Mouse (Mus musculus) CH12.LX (cell line): ENCODE measurements around the gene Adamts10. TPM values are rescaled to one million over a fixed set of nuclear protein-coding genes. Genes with fewer than 3 reads are reported as not detected.

Experiments used
- DNase-seq: peaks from one replicate; pipeline ENCODE4 v3.0.0-alpha.2; 2013; ENCODE audit errors: extremely low read depth
- H3K27ac ChIP-seq: 2 replicates; pipeline ENCODE4 v1.5.1; 2012; ENCODE audit warnings: low read depth, mild to moderate bottlenecking, control low read depth, moderate library complexity; ENCODE audit not compliant: insufficient read depth
- H3K27me3 ChIP-seq: replicated peaks from 2 replicates; pipeline ENCODE3; 2012; ENCODE audit warnings: inconsistent platforms
- H3K36me3 ChIP-seq, 2 experiments: replicated peaks in 1 of 2; 2 replicates each; pipeline versions ENCODE3 to v1.6.1; 2012; ENCODE audit warnings: inconsistent platforms in 1 of 2, low read length in 1 of 2, mild to moderate bottlenecking in 1 of 2, mixed read lengths in 1 of 2, moderate library complexity in 1 of 2; ENCODE audit not compliant: control insufficient read depth in 1 of 2, insufficient read depth in 1 of 2
- H3K4me1 ChIP-seq, 2 experiments: 2 replicates each; pipeline ENCODE4 v1.6.1; 2012; ENCODE audit warnings: inconsistent platforms in 1 of 2, moderate library complexity in 1 of 2; ENCODE audit not compliant: insufficient read depth in 2 of 2, control insufficient read depth in 1 of 2
- H3K4me2 ChIP-seq: 2 replicates; pipeline ENCODE4 v1.6.1; 2012; ENCODE audit warnings: low read depth, mild to moderate bottlenecking, control low read depth; ENCODE audit not compliant: poor library complexity, insufficient read depth, severe bottlenecking
- H3K4me3 ChIP-seq, 3 experiments: fragments of 150-350 bp in 1 of 3; sonication (generic) in 1 of 3; replicated peaks in 1 of 3; 2 replicates each; pipeline versions ENCODE3 to v1.5.1; 2011 to 2012; ENCODE audit warnings: low read depth in 2 of 3, low read length in 2 of 3, mild to moderate bottlenecking in 2 of 3, moderate library complexity in 2 of 3, control low read depth in 1 of 3, improper control_type of control experiment in 1 of 3, inconsistent platforms in 1 of 3, mixed read lengths in 1 of 3; ENCODE audit not compliant: poor library complexity in 1 of 3
- H3K79me2 ChIP-seq: replicated peaks from 2 replicates; pipeline ENCODE4 v1.6.1; 2012; ENCODE audit warnings: mild to moderate bottlenecking, moderate library complexity; ENCODE audit not compliant: control insufficient read depth, poor library complexity, insufficient read depth, severe bottlenecking; ENCODE audit errors: extremely low read depth
- H3K9ac ChIP-seq: 2 replicates; pipeline ENCODE4 v1.6.1; 2012; ENCODE audit warnings: low read depth, mild to moderate bottlenecking, control low read depth, moderate library complexity; ENCODE audit not compliant: insufficient read depth
- H3K9me3 ChIP-seq: replicated peaks from 2 replicates; pipeline ENCODE3; 2012; ENCODE audit warnings: low read length, inconsistent platforms, mixed read lengths
- BHLHE40 ChIP-seq: IDR thresholded peaks from 2 replicates; pipeline ENCODE4 v1.6.1; 2011; ENCODE audit warnings: mild to moderate bottlenecking, low read depth, low read length, improper control_type of control experiment
- CHD2 ChIP-seq: IDR thresholded peaks from 2 replicates; pipeline ENCODE4 v1.6.1; 2011; ENCODE audit warnings: low read length, improper control_type of control experiment
- CTCF ChIP-seq, 2 experiments: IDR thresholded peaks in 1 of 2; conservative IDR thresholded peaks in 1 of 2; 2 replicates each; pipeline ENCODE4 v1.5.1; 2011 to 2012; ENCODE audit warnings: low read depth in 2 of 2, low read length in 2 of 2, improper control_type of control experiment in 1 of 2, inconsistent platforms in 1 of 2, mild to moderate bottlenecking in 1 of 2, moderate library complexity in 1 of 2
- E2F4 ChIP-seq: IDR thresholded peaks from 2 replicates; pipeline ENCODE4 v1.6.1; 2011; ENCODE audit warnings: low read depth, low read length, improper control_type of control experiment; ENCODE audit not compliant: insufficient replicate concordance
- ELF1 ChIP-seq: IDR thresholded peaks from 2 replicates; pipeline ENCODE4 v1.6.1; 2014; ENCODE audit warnings: low read depth, mild to moderate bottlenecking, inconsistent platforms, low read length, improper control_type of control experiment
- GABPA ChIP-seq: IDR thresholded peaks from 2 replicates; pipeline ENCODE4 v1.6.1; 2012; ENCODE audit warnings: low read depth, low read length, improper control_type of control experiment, inconsistent platforms; ENCODE audit not compliant: insufficient replicate concordance
- HCFC1 ChIP-seq: IDR thresholded peaks from 2 replicates; pipeline ENCODE4 v1.6.1; 2012; ENCODE audit warnings: low read depth, mild to moderate bottlenecking, inconsistent platforms, low read length, improper control_type of control experiment
- IRF4 ChIP-seq: IDR thresholded peaks from 2 replicates; pipeline ENCODE4 v1.6.1; 2014; ENCODE audit warnings: low read depth, mild to moderate bottlenecking, inconsistent platforms, low read length, improper control_type of control experiment
- JUND ChIP-seq: conservative IDR thresholded peaks from 2 replicates; pipeline ENCODE4 v1.6.1; 2011; ENCODE audit warnings: low read depth, low read length, improper control_type of control experiment
- MAFK ChIP-seq: IDR thresholded peaks from 2 replicates; pipeline ENCODE4 v1.6.1; 2011; ENCODE audit warnings: low read length, improper control_type of control experiment; ENCODE audit not compliant: insufficient replicate concordance
- MAX ChIP-seq: IDR thresholded peaks from 2 replicates; pipeline ENCODE4 v1.6.1; 2011; ENCODE audit warnings: low read length, improper control_type of control experiment
- MAZ ChIP-seq: IDR thresholded peaks from 2 replicates; pipeline ENCODE4 v1.6.1; 2012; ENCODE audit warnings: low read depth, mild to moderate bottlenecking, inconsistent platforms, low read length, improper control_type of control experiment, moderate library complexity
- MXI1 ChIP-seq: IDR thresholded peaks from 2 replicates; pipeline ENCODE4 v1.6.1; 2011; ENCODE audit warnings: mild to moderate bottlenecking, low read depth, low read length, improper control_type of control experiment
- NELFE ChIP-seq: IDR thresholded peaks from 2 replicates; pipeline ENCODE4 v1.6.1; 2011; ENCODE audit warnings: low read depth, low read length, improper control_type of control experiment
- NRF1 ChIP-seq: IDR thresholded peaks from 2 replicates; pipeline ENCODE4 v1.6.1; 2014; ENCODE audit warnings: low read depth, mild to moderate bottlenecking, inconsistent platforms, low read length, improper control_type of control experiment, moderate library complexity
- PAX5 ChIP-seq: IDR thresholded peaks from 2 replicates; pipeline ENCODE4 v1.6.1; 2012; ENCODE audit warnings: low read length, inconsistent platforms, mixed read lengths
- POLR2A ChIP-seq: IDR thresholded peaks from 2 replicates; pipeline ENCODE4 v1.6.1; 2011; ENCODE audit warnings: low read depth, mild to moderate bottlenecking, improper control_type of control experiment, low read length
- RAD21 ChIP-seq: IDR thresholded peaks from 2 replicates; pipeline ENCODE4 v1.6.1; 2011; ENCODE audit warnings: low read depth, mild to moderate bottlenecking, low read length, improper control_type of control experiment, moderate library complexity
- SIN3A ChIP-seq: IDR thresholded peaks from 2 replicates; pipeline ENCODE4 v1.6.1; 2012; ENCODE audit warnings: low read length, improper control_type of control experiment, inconsistent platforms
- SMC3 ChIP-seq: IDR thresholded peaks from 2 replicates; pipeline ENCODE4 v1.6.1; 2011; ENCODE audit warnings: low read depth, low read length, improper control_type of control experiment
- TBP ChIP-seq: conservative IDR thresholded peaks from 2 replicates; pipeline ENCODE4 v1.6.1; 2011; ENCODE audit warnings: low read depth, low read length, improper control_type of control experiment
- TCF12 ChIP-seq: IDR thresholded peaks from 2 replicates; pipeline ENCODE4 v1.6.1; 2014; ENCODE audit warnings: low read depth, mild to moderate bottlenecking, inconsistent platforms, low read length, improper control_type of control experiment
- USF1 ChIP-seq: IDR thresholded peaks from 2 replicates; pipeline ENCODE4 v1.6.1; 2014; ENCODE audit warnings: low read depth, mild to moderate bottlenecking, inconsistent platforms, low read length, improper control_type of control experiment
- USF2 ChIP-seq: conservative IDR thresholded peaks from 2 replicates; pipeline ENCODE4 v1.6.1; 2011; ENCODE audit warnings: low read depth, low read length, improper control_type of control experiment
- ZC3H11A ChIP-seq: IDR thresholded peaks from 2 replicates; pipeline ENCODE4 v1.6.1; 2012; ENCODE audit warnings: low read depth, mild to moderate bottlenecking, inconsistent platforms, low read length, improper control_type of control experiment
- ZKSCAN1 ChIP-seq: IDR thresholded peaks from 2 replicates; pipeline ENCODE4 v1.6.1; 2012; ENCODE audit warnings: low read depth, inconsistent platforms, low read length, improper control_type of control experiment, borderline replicate concordance
- ZMIZ1 ChIP-seq: IDR thresholded peaks from 2 replicates; pipeline ENCODE4 v1.6.1; 2012; ENCODE audit warnings: low read depth, mild to moderate bottlenecking, inconsistent platforms, low read length, improper control_type of control experiment
- dilution Hi-C: fragments of 300-500 bp; cut with MboI; formaldehyde crosslinking; loops from 2 replicates; pipeline ENCODE4 v1.14.3; 2020; ENCODE audit warnings: low sequenced_read_pairs; ENCODE audit not compliant: extremely low pct_unique_long_range_greater_than_20kb, extremely low pct_ligation_motif_present
- in situ Hi-C: fragments of 300-500 bp; cut with MboI; formaldehyde crosslinking; loops from 3 replicates; pipeline ENCODE4 v1.14.3; 2019; ENCODE audit warnings: low sequenced_read_pairs, low pct_ligation_motif_present, low pct_unique_long_range_greater_than_20kb, mixed read lengths
- polyA plus RNA-seq: library from polyadenylated mRNA; unstranded; fragments of >175 nt; gene quantifications from 2 replicates; pipeline ENCODE4 v1.2.1, GENCODE M21; 2012; ENCODE audit warnings: low read depth; ENCODE audit not compliant: insufficient read length
- total RNA-seq, 2 experiments: library from RNA; depleted of rRNA; stranded (reverse); fragments of 300-350 nt in 1 of 2; fragments of >200 nt in 1 of 2; gene quantifications; 2 replicates each; pipeline ENCODE4 v1.2.3; 2012 to 2014

Gene Adamts10
- total and polyA plus RNA-seq, 3 experiments: 6.2 to 16.7 (median 12.1) TPM

DNA sequence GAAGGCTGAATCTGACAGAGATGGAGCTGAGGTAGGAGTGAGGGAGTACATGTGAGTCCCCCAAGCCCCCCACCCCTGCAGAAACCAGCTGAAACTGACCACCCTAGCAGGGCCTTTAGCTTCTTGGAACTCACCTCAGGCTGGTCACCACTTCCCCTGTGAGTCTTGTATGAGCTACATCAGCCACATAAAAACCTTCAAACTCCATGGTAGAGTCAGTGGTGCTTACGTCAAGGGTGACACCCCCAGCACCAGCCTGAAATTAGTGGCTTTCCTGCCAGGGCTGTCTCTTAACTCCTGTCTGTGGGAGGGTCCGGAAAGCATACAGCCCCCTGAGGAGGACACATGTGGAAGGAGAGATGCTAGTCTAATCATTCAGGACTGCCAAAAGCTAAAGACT is 32.6 kb upstream of the Adamts10 start:
- H3K79me2 ChIP-seq: no peaks in the 10 kb centered on the region
- H3K27me3 ChIP-seq: peaks cover 2% of the 10 kb centered on the region
- no peaks in the 10 kb centered on the region for H3K36me3 ChIP-seq
- no peak overlapping the region for H3K4me2 ChIP-seq
- in situ Hi-C loops (no loop called here), dilution Hi-C loops (no loop called here)
- H3K9me3 ChIP-seq: no peaks in the 10 kb centered on the region
- DNase-seq: no peak
- H3K27ac ChIP-seq: no peak overlapping the region
- H3K4me3 ChIP-seq: no peak overlapping the region
- no peaks in the 10 kb centered on the region for H3K4me1 ChIP-seq
- no peak overlapping the region for H3K9ac ChIP-seq
- TF ChIP-seq PAX5: no peak
- TF ChIP-seq MAFK: no peak
- TF ChIP-seq MAZ: no peak
- no peak for TF ChIP-seq CHD2
- TF ChIP-seq ZC3H11A: no peak
- TF ChIP-seq IRF4: no peak
- TF ChIP-seq BHLHE40: no peak
- TF ChIP-seq JUND: no peak
- no peak for TF ChIP-seq ZMIZ1
- TF ChIP-seq MAX: no peak
- TF ChIP-seq HCFC1: no peak
- no peak for TF ChIP-seq MXI1
- no peak for TF ChIP-seq GABPA
- no peak for TF ChIP-seq E2F4

- no peaks in the 10 kb centered on the region for H3K4me1 ChIP-seq
- TF ChIP-seq ELF1 (no peak), POLR2A (no peak), USF1 (no peak), TBP (no peak), ZMIZ1 (no peak), MXI1 (no peak), RAD21 (peak; percentile 69), SMC3 (peak; percentile 86), ZKSCAN1 (no peak), MAX (no peak), NRF1 (no peak), USF2 (no peak), SIN3A (no peak), CTCF (conservative IDR thresholded peaks at IDR 0.05 in 1 of 2, IDR thresholded peaks at IDR 0.05 in 1 of 2; ENCODE audit: low read depth in 2 of 2, low read length in 2 of 2) (peak; percentile 85 to 96), TCF12 (no peak), GABPA (no peak), NELFE (peak; percentile 15; the same call in 1 of the 2 replicates)
- no peaks in the 10 kb centered on the region for H3K9me3 ChIP-seq
- DNase-seq: peak; percentile 64
- no peaks in the 10 kb centered on the region for H3K79me2 ChIP-seq
- no peak overlapping the region for H3K4me2 ChIP-seq
- no peak overlapping the region for H3K4me3 ChIP-seq
- no peak overlapping the region for H3K27ac ChIP-seq
- H3K9ac ChIP-seq: no peak overlapping the region
- H3K36me3 ChIP-seq: no peaks in the 10 kb centered on the region
- in situ Hi-C loops (no loop called here), dilution Hi-C loops (no loop called here)
- H3K27me3 ChIP-seq: peaks cover 2% of the 10 kb centered on the region
These were observed 30.9 kb upstream of the Adamts10 start for GRCm38 (mm10) chr17:33493065-33493464.
